Mouse (Mus musculus) hindbrain, embryonic 10.5 days (tissue): ENCODE results near the gene Adarb1. TPM values are rescaled to one million over a fixed set of nuclear protein-coding genes. Genes with fewer than 3 reads are reported as not detected.

ENCODE experiments used
- DNase-seq: peaks from one replicate; pipeline ENCODE4 v3.0.0-alpha.2; 2017; ENCODE audit warnings: low spot score
- H3K27ac ChIP-seq: fragments of 300-500 bp; sonication (generic); 2 replicates; pipeline ENCODE4 v1.5.1; 2016; ENCODE audit warnings: mild to moderate bottlenecking, moderate library complexity
- H3K27me3 ChIP-seq: fragments of 300-500 bp; sonication (generic); 2 replicates; pipeline ENCODE4 v1.6.1; 2016; ENCODE audit warnings: mild to moderate bottlenecking; ENCODE audit not compliant: poor library complexity, insufficient read depth, severe bottlenecking
- H3K36me3 ChIP-seq: fragments of 300-500 bp; sonication (generic); 2 replicates; pipeline ENCODE4 v1.6.1; 2016; ENCODE audit warnings: mild to moderate bottlenecking, moderate library complexity
- H3K4me1 ChIP-seq: fragments of 300-500 bp; sonication (generic); replicated peaks from 2 replicates; pipeline ENCODE4 v1.6.1; 2016; ENCODE audit warnings: mild to moderate bottlenecking
- H3K4me3 ChIP-seq: fragments of 300-500 bp; sonication (generic); 2 replicates; pipeline ENCODE4 v1.5.1; 2016; ENCODE audit warnings: mild to moderate bottlenecking, moderate library complexity
- H3K9me3 ChIP-seq: fragments of 300-500 bp; sonication (generic); 2 replicates; pipeline ENCODE4 v1.6.1; 2016; ENCODE audit warnings: mild to moderate bottlenecking, moderate library complexity
- WGBS: fragments of 180-500 bp; shearing (Covaris S2); methylation state at CpG from one replicate; pipeline ENCODE4 v1.1.7; 2016; 5-methylcytosine and 5-hydroxymethylcytosine counted together
- polyA plus RNA-seq: library from polyadenylated mRNA; unstranded; fragments of >200 nt; fragmentation: Nextera tagmentation; extraction: Ambion mirVana; gene quantifications from 2 replicates; pipeline ENCODE4 v1.2.1, GENCODE M21; 2016

The Adarb1 gene
- polyA plus RNA-seq, 1 experiment from 2014 or later, result 7.8 TPM

DNA sequence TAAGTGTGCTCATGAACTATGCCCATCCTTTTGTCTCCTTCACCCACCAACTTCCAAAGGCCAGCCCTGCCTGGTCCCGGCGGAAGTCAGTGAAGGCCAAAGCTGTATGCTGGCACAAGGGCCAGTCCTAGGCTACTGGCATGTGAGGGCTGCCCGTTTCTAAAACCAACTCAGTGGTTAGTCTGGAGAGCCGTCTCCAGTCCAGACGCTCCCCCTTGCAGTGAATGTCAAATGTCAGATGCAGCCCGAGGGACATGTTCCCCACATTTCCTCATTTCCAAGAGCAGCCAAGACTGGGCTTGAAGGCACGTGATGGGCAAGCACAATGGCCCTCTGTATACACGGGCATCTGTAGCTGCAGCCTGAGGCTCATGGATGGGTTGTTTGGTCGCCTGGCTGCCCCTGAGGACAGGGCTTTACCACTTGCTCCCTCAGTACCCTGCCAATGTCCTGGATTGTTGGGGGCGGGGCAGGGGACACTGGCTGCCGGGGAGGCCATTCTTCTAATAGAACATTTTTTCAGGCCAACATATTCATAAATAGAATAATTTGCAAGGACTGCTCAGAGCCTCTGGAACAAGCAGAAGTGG is 174.4 kb downstream of the Adarb1 start:
- Histone ChIP-seq H3K36me3 (no peaks in the 10 kb centered on the region), H3K27me3 (no peaks in the 10 kb centered on the region), H3K4me1 (peaks cover 16% of the 10 kb centered on the region), H3K9me3 (0 out of 2 replicates have a peak, but pooled peaks cover 3% of the 10 kb centered on the region), H3K4me3 (no peak overlapping the region), H3K27ac (no peak overlapping the region)
- 69% methylated on average over 11 of the region's 11 CpGs for WGBS
- no peak for DNase-seq

DNA sequence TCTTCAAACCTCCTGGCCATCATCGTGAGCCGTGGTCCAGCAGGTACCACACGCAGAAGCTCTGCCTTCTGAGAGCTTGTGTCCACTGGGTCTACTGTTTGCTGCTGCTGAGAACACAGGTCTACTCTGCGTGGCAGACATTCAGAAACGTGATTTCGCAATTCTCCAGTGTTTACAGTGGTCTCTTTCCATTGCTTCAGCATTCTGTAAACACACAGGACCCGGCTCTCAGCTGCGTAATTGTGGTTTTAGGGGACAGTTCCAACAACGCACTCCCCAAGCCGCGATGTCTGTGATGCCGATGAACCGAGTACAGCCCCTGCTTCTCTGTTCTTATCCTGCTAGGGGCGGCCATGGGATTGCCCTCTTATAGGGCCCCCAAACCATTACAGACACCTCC is 175.2 kb downstream of the Adarb1 start:
- Histone ChIP-seq H3K9me3 (0 out of 2 replicates have a peak, but pooled peaks cover 3% of the 10 kb centered on the region), H3K4me1 (peaks cover 15% of the 10 kb centered on the region), H3K4me3 (no peak overlapping the region), H3K27me3 (peaks cover 3% of the 10 kb centered on the region; the same call in 1 of the 2 replicates), H3K27ac (0 out of 2 replicates have a peak overlapping the region, but pooled peaks have one; percentile 31), H3K36me3 (no peaks in the 10 kb centered on the region)
- DNase-seq, result no peak
- WGBS, result 89% methylated on average over 14 of the region's 14 CpGs

- Histone ChIP-seq H3K4me1 (peaks cover 14% of the 10 kb centered on the region), H3K36me3 (no peaks in the 10 kb centered on the region), H3K9me3 (0 out of 2 replicates have a peak, but pooled peaks cover 3% of the 10 kb centered on the region), H3K4me3 (no peak overlapping the region), H3K27me3 (peaks cover 3% of the 10 kb centered on the region; the same call in 1 of the 2 replicates), H3K27ac (no peak overlapping the region)
- no peak for DNase-seq
- WGBS, result 90% methylated on average over 3 of the region's 3 CpGs
Measured at GRCm38 (mm10) chr10:77242396-77242795, 175.7 kb downstream of the Adarb1 start.

GRCm38 (mm10) chr10:77240764-77241163 is 177.3 kb downstream of the Adarb1 start:
- WGBS, result 74% methylated on average over 8 of the region's 8 CpGs
- peaks cover 16% of the 10 kb centered on the region for H3K4me1 ChIP-seq
- no peak overlapping the region for H3K27ac ChIP-seq
- H3K36me3 ChIP-seq, result no peaks in the 10 kb centered on the region
- H3K9me3 ChIP-seq, result 0 out of 2 replicates have a peak, but pooled peaks cover 4% of the 10 kb centered on the region
- H3K4me3 ChIP-seq, result no peak overlapping the region
- peaks cover 3% of the 10 kb centered on the region; the same call in 1 of the 2 replicates for H3K27me3 ChIP-seq
- DNase-seq, result no peak

Other genes with a start within 250 kb of the Adarb1 start
- gene Pofut2, start 159.1 kb downstream of the Adarb1 start, polyA plus RNA-seq, result 77.0 and 86.6 TPM in 2 replicates
- gene Fam207a, start 97.5 kb upstream of the Adarb1 start, polyA plus RNA-seq, result 48.8 and 50.0 TPM in 2 replicates
- 1.0 and 1.2 TPM in 2 replicates for gene Itgb2, start 112.0 kb upstream of the Adarb1 start, polyA plus RNA-seq
- 66.6 and 67.2 TPM in 2 replicates for gene Pttg1ip, start 163.4 kb upstream of the Adarb1 start, polyA plus RNA-seq
- gene Sumo3, start 187.8 kb upstream of the Adarb1 start, polyA plus RNA-seq, result 336 and 389 TPM in 2 replicates
- gene Gm49325, start 187.9 kb upstream of the Adarb1 start, polyA plus RNA-seq, result 4.4 TPM in 1 of 2 replicates, not detected in the other
- 100 and 103 TPM in 2 replicates for gene Ube2g2, start 204.0 kb upstream of the Adarb1 start, polyA plus RNA-seq